Mouse (Mus musculus) CD4-positive, CD25-positive, alpha-beta regulatory T cell (primary cell): ENCODE results near the gene Gm10128. TPM values are rescaled to one million over a fixed set of nuclear protein-coding genes. Genes with fewer than 3 reads are reported as not detected.

Experiments
- polyA plus RNA-seq: library from polyadenylated mRNA; unstranded; fragments of 100-300 nt; shearing (Covaris generic); gene quantifications from one replicate; pipeline ENCODE4 v1.2.1, GENCODE M21; 2017

The Gm10128 gene
- polyA plus RNA-seq = not detected

GRCm38 (mm10) chr14:7643872-7644271 is at the start of gene Gm10128:
Gene Gm10128 (minus strand): TSS chr14:7643972.

DNA sequence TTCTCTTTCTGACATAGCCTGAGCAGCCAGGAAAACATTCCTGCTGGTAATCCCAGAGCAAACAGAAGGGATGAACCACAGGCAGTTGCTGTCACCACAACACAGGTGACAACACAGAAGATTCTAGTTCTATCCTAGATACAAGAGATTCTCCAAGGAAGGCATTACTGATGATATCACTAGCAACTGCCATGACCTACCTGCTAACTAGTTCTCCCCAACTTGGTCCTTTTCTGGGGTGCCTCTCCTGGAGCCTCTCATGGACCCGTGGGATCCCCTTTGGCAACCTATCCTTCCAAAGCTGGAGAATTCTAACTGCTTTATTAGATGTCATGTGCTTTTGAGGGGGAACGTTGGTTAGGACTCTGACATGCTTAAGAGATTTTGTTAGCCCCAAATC is 48.3 kb downstream of the Gm10128 start, which contains the start of gene Gm10338:
Gm10338 (minus strand) TSS at position 101 of the 400 bp plus-strand sequence.

Other genes starting within 250 kb of the Gm10128 start
- gene Gm3755, start 193.1 kb downstream of the Gm10128 start, polyA plus RNA-seq = not detected
- gene Gm3752, start 160.2 kb downstream of the Gm10128 start, polyA plus RNA-seq = 4.7 TPM
- 1.5 TPM for gene Gm3558, start 75.4 kb downstream of the Gm10128 start, polyA plus RNA-seq
- gene Gm10338, start 48.4 kb downstream of the Gm10128 start, polyA plus RNA-seq = not detected
- not detected for gene Gm26661, start 147.6 kb upstream of the Gm10128 start, polyA plus RNA-seq
- gene Flnb, start 174.0 kb upstream of the Gm10128 start, polyA plus RNA-seq = 17.4 TPM